Mouse (Mus musculus): Measurements from ENCODE around the gene Lcn5.

DNA sequence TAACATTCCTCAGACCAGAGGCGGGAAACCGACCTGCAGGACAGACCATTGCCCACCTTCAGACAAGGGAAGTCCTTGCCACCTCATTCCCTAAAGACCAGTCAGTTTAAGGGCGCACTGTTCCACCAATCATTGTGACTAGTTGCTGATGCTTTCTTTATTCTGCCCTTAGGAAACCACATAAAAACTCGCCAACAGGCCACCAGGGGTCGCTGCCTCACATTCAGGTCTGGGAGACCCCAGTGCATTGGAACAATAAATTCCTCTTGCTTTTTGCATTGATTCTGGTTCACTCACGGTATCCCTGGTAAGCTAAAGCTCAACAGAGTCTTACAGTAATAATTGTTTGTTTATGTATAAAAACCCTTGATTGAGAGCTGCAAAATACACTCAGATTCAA lies 17.9 kb upstream of the Lcn5 start:
- TF ChIP-seq EP300 (IDR thresholded peaks at IDR 0.05; ENCODE audit: low read depth in 1 of 2, low read length in 2 of 2): no peak
- no peak for TF ChIP-seq UBTF (IDR thresholded peaks at IDR 0.05; ENCODE audit: borderline replicate concordance, insufficient read depth, low read depth, low read length)
- TF ChIP-seq ZC3H11A (IDR thresholded peaks at IDR 0.05; ENCODE audit: low read depth, low read length): no peak
- no peak for TF ChIP-seq POLR2A (IDR thresholded peaks at IDR 0.05; ENCODE audit: control insufficient read depth in 1 of 2, insufficient read depth in 1 of 2, low read depth in 1 of 2, low read length in 2 of 2, poor library complexity in 1 of 2)
- no peak for TF ChIP-seq ETS1 (IDR thresholded peaks at IDR 0.05; ENCODE audit: low read depth, low read length)
- TF ChIP-seq CTCF (IDR thresholded peaks at IDR 0.05 in 2 of 3, conservative IDR thresholded peaks at IDR 0.05 in 1 of 3; ENCODE audit: control insufficient read depth in 1 of 3, insufficient read depth in 1 of 3, low read depth in 2 of 3, low read length in 3 of 3, poor library complexity in 1 of 3, severe bottlenecking in 1 of 3): peak; percentile 67 to 85 (median 73)
- TF ChIP-seq CHD1 (IDR thresholded peaks at IDR 0.05; ENCODE audit: low read depth, low read length): no peak

All from MEL (cell line).